Mouse (Mus musculus) layer of hippocampus, adult 9-10 months (tissue): Measurements from ENCODE around the gene Ggps1.
"Not testable (repeated sequence)": the region's sequence is repeated elsewhere in the genome, so short reads cannot be mapped to it uniquely, and the experiment has no call there.

Source experiments
- DNase-seq: peaks from one replicate; pipeline ENCODE4 v3.0.0; 2022; ENCODE audit warnings: low spot score

The Ggps1 gene

GRCm38 (mm10) chr13:14035875-14036630, 27.2 kb downstream of the Ggps1 start:
- no peak for DNase-seq

DNA sequence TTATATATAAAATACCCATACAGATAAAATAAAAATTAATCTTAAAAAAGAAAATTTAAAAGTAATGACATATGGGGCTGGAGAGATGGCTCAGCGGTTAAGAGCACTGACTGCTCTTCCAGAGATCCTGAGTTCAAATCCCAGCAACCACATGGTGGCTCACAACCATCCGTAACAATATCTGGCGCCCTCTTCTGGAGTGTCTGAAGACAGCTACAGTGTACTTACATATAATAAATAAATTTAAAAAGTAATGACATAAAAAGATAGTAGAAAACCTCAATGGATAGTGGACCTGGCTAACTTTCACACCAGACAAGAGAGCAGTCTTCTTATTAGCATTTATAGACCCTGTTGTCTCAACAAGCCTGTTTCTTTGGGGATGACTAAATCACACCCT, 27.9 kb downstream of the Ggps1 start:
- DNase-seq: not testable (repeated sequence)

DNA sequence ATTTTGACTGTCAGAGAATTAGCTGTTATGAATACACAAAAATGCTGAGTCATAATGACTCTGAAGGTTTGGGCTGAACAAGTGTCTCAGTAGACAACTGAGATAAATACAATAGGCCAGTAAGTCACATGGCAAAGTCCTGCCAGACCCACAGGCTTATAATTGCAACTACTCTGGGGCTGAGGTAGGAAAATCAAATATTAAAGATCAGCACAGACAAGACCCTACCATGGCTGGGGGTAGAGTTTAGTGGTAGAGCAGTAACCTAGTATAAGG, 29.3 kb downstream of the Ggps1 start:
- no peak for DNase-seq

DNA sequence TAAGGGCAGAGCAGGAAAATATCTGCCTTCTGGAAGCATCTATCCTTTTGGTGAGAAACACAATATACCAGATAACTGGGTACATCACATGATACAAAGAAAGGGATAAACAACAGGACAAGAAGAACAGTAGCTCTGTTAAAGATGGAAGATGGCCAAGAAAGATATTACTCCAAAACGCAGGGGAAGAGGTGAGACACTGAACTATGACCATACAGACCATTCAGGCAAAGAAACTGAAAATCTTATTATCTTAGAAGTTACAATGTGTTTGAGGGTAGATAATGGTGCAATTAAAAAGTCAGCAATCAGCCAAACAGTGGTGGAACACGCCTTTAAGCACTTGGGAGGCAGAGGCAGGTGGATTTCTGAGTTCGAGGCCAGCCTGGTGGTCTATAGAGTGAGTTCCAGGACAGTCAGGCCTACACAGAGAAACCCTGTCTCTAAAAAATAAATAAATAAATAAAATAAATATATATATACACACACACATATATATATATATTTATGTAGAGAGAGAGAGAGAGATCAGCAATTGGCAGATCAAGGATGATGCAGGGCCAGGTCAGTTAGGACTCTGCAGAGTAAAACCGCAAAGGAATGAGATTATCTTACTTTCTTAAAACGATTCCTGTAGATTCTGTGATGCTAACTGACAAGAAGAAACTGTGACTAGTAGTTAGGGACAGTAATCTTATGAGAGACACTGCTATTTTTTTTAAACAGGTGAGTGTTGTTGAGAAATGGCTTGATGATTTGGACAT, 29.8 kb downstream of the Ggps1 start:
- no peak for DNase-seq

DNA sequence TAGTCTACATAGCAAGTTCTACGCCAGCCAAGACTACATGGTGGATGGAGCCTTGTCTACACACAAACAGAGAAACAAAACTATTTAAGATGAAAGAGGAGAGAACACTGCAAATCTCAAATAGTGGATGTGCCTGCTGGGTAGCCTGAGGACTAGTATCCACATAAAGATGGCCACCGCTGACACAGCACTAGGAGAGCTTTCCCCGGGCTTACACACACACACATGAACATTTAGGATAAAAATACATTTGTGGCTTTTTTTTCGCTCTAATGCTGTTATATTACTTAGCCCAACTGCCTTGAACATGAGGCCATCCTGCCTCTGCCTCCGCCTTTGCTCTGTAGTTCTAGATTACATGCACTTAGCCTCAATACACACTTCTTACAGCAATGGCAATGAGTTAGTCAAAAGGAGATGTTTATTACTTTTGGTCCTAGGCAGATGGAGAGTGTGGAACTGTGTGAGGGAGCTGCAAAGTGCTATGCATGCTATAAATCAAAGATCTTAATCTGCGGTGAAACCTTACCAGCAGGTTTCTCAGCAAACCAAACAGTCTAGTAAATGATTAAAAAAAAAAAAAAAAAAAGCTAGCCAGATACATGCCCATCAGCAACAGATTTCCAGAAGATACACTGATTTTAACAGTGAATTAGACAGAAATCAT, 37.0 kb downstream of the Ggps1 start:
- DNase-seq: no peak

GRCm38 (mm10) chr13:14025554-14025953, 37.7 kb downstream of the Ggps1 start:
- no peak for DNase-seq

- not testable (repeated sequence) for DNase-seq
Observed at GRCm38 (mm10) chr13:14021417-14021816, 41.9 kb downstream of the Ggps1 start.

- DNase-seq: no peak
Observed at GRCm38 (mm10) chr13:14018852-14019251, 44.4 kb downstream of the Ggps1 start.

DNA sequence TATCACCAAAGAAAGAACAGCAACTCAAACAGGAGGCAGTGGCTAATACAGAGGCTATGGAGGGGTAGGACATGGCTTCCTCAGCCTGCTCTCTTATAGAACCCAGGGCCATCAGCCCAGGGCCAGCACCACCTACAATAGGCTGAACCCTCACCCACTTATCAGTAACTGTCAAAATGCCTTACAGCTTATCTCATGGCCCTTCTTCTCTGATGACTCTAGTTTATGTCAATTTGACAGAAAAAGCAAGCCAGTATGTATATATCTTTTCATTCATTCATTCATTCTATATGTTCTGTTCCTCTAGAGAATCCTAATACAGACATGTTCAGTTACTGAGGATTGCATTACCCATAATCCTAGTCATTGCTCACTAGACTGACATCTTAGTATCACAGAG, 45.0 kb downstream of the Ggps1 start:
- DNase-seq: no peak

DNA sequence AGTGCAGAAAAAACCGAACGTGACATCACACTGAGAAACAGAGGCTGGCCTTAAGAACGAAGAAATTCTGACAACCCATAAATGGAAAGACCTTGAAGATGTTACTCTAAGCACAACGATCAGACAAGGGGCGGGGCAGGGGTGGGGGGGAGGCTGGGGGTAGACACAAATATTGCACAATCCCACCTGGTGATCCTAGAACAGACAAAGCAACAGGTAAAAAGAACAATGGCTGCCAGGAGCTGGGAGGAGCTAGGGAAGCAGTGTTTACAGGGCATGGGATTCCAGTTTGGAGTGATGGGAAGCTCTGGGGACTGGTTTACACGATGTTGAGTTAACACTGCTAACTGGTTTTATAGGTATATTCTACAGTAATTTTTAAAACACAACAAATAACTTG, 47.7 kb downstream of the Ggps1 start:
- no peak for DNase-seq

- no peak for DNase-seq
Observed at GRCm38 (mm10) chr13:14014540-14014939, 48.7 kb downstream of the Ggps1 start.

GRCm38 (mm10) chr13:14014001-14014400, 49.3 kb downstream of the Ggps1 start:
- no peak for DNase-seq

DNA sequence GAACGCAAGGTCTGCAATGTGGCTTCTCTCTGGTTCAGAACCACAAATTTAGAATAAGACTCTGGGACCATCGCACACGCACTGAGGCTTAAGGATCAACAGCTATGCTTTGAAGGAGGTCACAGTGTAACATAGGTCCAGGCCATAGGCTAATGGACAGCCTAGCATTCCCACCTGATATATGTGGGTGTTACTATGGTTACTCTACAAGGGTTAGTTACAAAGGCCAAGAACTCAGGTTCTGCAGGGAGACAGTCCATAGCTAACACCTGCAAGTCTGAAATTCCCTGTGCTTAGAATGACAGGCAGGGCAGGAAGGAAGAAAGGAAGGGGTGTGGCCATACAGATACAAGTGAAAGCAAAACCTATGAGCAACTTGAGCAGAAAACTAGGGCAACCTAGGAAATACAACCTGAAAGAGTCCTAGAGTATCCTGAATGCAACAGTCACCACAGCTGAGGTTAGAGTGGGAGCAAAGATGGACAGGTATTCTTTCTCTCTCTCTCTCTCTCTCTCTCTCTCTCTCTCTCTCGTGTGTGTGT, 51.8 kb downstream of the Ggps1 start:
- DNase-seq: no peak

GRCm38 (mm10) chr13:14006056-14006455, 57.2 kb downstream of the Ggps1 start:
- no peak for DNase-seq

- DNase-seq: no peak
Observed at GRCm38 (mm10) chr13:14004999-14005398, 58.3 kb downstream of the Ggps1 start.

DNA sequence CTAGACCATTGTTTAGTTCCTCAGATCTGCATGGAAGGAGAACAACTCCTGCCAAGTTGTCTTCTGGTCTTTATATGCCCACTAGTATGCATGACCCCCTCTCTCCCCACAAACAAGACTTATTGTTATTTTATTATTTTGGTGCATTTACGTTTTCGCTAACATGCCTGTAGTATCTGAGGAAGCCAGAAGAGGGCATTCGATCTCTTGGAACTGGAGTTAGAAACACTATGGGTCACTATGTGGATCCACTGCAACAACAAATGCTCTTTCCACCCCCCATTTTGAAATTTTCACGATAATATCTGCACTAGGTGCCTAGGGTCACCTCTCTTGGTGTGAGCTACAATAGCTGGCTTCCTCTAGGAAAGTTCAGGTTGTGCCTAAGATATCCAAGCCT, 59.2 kb downstream of the Ggps1 start:
- DNase-seq: no peak

- DNase-seq: no peak
Observed at GRCm38 (mm10) chr13:14002706-14003105, 60.6 kb downstream of the Ggps1 start.
